Mouse (Mus musculus): ENCODE results near the gene Fbxo47. TPM values are rescaled to one million over a fixed set of nuclear protein-coding genes. Genes with fewer than 3 reads are reported as not detected.

The Fbxo47 gene
- total and polyA plus RNA-seq, 3 experiments, result 0.73 to 1.2 TPM; not detected in 1

- peaks cover 11 to 19% of the 10 kb centered on the region in 2 experiments for H3K4me1 ChIP-seq (ENCODE audit: control insufficient read depth in 1 of 2, insufficient read depth in 2 of 2, low read length in 2 of 2)
- H3K27me3 ChIP-seq (ENCODE audit: control insufficient read depth in 1 of 2, insufficient read depth in 2 of 2, low read length in 2 of 2), result no peaks in the 10 kb centered on the region
- no peak for DNase-seq (ENCODE audit: low read depth, low spot score)
- no peak overlapping the region for H3K9ac ChIP-seq (ENCODE audit: control insufficient read depth, low read depth, low read length, poor library complexity, severe bottlenecking)
- H3K4me3 ChIP-seq (ENCODE audit: control insufficient read depth in 1 of 2, insufficient read depth in 1 of 2, low read depth in 2 of 2, low read length in 2 of 2), result no peak overlapping the region
- no peaks in the 10 kb centered on the region for H3K9me3 ChIP-seq (replicated peaks; ENCODE audit: insufficient read depth, low read length)
- no peaks in the 10 kb centered on the region for H3K79me2 ChIP-seq (ENCODE audit: control insufficient read depth, insufficient read depth, low read length, poor library complexity)
- no peak for TF ChIP-seq ELF1 (IDR thresholded peaks at IDR 0.05; ENCODE audit: low read depth, low read length)
- TF ChIP-seq MYB (IDR thresholded peaks at IDR 0.05; ENCODE audit: low read depth, low read length), result no peak
- TF ChIP-seq MYC (IDR thresholded peaks at IDR 0.05; ENCODE audit: low read depth, low read length), result no peak
- no peak for TF ChIP-seq SIN3A (IDR thresholded peaks at IDR 0.05; ENCODE audit: low read length)
- TF ChIP-seq NRF1 (IDR thresholded peaks at IDR 0.05; ENCODE audit: insufficient read depth, low read depth, low read length, poor library complexity, severe bottlenecking), result no peak
- peaks cover 1 to 4% of the 10 kb centered on the region in 2 experiments for H3K36me3 ChIP-seq (ENCODE audit: control insufficient read depth in 1 of 2, insufficient read depth in 2 of 2, low read length in 2 of 2)
- H3K27ac ChIP-seq (ENCODE audit: control insufficient read depth, low read depth, low read length), result no peak overlapping the region
Observed at GRCm38 (mm10) chr11:97829365-97829764, 54.6 kb downstream of the Fbxo47 start.

GRCm38 (mm10) chr11:97827654-97828053 is 56.3 kb downstream of the Fbxo47 start:
- TF ChIP-seq TCF12 (IDR thresholded peaks at IDR 0.05; ENCODE audit: low read depth, low read length) (no peak), MYB (IDR thresholded peaks at IDR 0.05; ENCODE audit: low read depth, low read length) (no peak), MXI1 (IDR thresholded peaks at IDR 0.05; ENCODE audit: low read depth, low read length) (no peak), ZNF384 (IDR thresholded peaks at IDR 0.05; ENCODE audit: low read depth, low read length) (no peak), CTCF (IDR thresholded peaks at IDR 0.05 in 2 of 3, conservative IDR thresholded peaks at IDR 0.05 in 1 of 3; ENCODE audit: control insufficient read depth in 1 of 3, insufficient read depth in 1 of 3, low read depth in 2 of 3, low read length in 3 of 3, poor library complexity in 1 of 3, severe bottlenecking in 1 of 3) (no peak), JUND (IDR thresholded peaks at IDR 0.05; ENCODE audit: low read depth, low read length) (no peak), NRF1 (IDR thresholded peaks at IDR 0.05; ENCODE audit: insufficient read depth, low read depth, low read length, poor library complexity, severe bottlenecking) (no peak), USF2 (IDR thresholded peaks at IDR 0.05; ENCODE audit: borderline replicate concordance in 1 of 2, insufficient read depth in 1 of 2, low read depth in 1 of 2, low read length in 2 of 2) (no peak), ZMIZ1 (IDR thresholded peaks at IDR 0.05; ENCODE audit: low read depth, low read length) (no peak), USF1 (IDR thresholded peaks at IDR 0.05; ENCODE audit: low read depth, low read length) (no peak)
- H3K27ac ChIP-seq (ENCODE audit: control insufficient read depth, low read depth, low read length), result no peak overlapping the region
- H3K4me1 ChIP-seq (ENCODE audit: control insufficient read depth in 1 of 2, insufficient read depth in 2 of 2, low read length in 2 of 2), result peaks cover 11 to 19% of the 10 kb centered on the region in 2 experiments
- no peak overlapping the region for H3K9ac ChIP-seq (ENCODE audit: control insufficient read depth, low read depth, low read length, poor library complexity, severe bottlenecking)
- no peaks in the 10 kb centered on the region for H3K9me3 ChIP-seq (replicated peaks; ENCODE audit: insufficient read depth, low read length)
- DNase-seq (ENCODE audit: low read depth, low spot score), result no peak
- peaks cover 1 to 4% of the 10 kb centered on the region in 2 experiments for H3K36me3 ChIP-seq (ENCODE audit: control insufficient read depth in 1 of 2, insufficient read depth in 2 of 2, low read length in 2 of 2)
- no peaks in the 10 kb centered on the region for H3K27me3 ChIP-seq (ENCODE audit: control insufficient read depth in 1 of 2, insufficient read depth in 2 of 2, low read length in 2 of 2)
- no peaks in the 10 kb centered on the region for H3K79me2 ChIP-seq (ENCODE audit: control insufficient read depth, insufficient read depth, low read length, poor library complexity)
- no peak overlapping the region for H3K4me3 ChIP-seq (ENCODE audit: control insufficient read depth in 1 of 2, insufficient read depth in 1 of 2, low read depth in 2 of 2, low read length in 2 of 2)

- no peak for TF ChIP-seq NRF1 (IDR thresholded peaks at IDR 0.05; ENCODE audit: insufficient read depth, low read depth, low read length, poor library complexity, severe bottlenecking)
- TF ChIP-seq RCOR1 (IDR thresholded peaks at IDR 0.05; ENCODE audit: low read depth, low read length), result 0 out of 2 replicates have a peak, but pooled peaks have one; percentile 18
- TF ChIP-seq MAZ (IDR thresholded peaks at IDR 0.05; ENCODE audit: low read depth, low read length), result 0 out of 2 replicates have a peak, but pooled peaks have one; percentile 2
- H3K27me3 ChIP-seq (ENCODE audit: control insufficient read depth in 1 of 2, insufficient read depth in 2 of 2, low read length in 2 of 2), result no peaks in the 10 kb centered on the region
- peak overlapping the region; percentile 49 for H3K9ac ChIP-seq (ENCODE audit: control insufficient read depth, low read depth, low read length, poor library complexity, severe bottlenecking)
- H3K4me1 ChIP-seq (ENCODE audit: control insufficient read depth in 1 of 2, insufficient read depth in 2 of 2, low read length in 2 of 2), result peaks cover 11 to 19% of the 10 kb centered on the region in 2 experiments
- peaks cover 1 to 4% of the 10 kb centered on the region in 2 experiments for H3K36me3 ChIP-seq (ENCODE audit: control insufficient read depth in 1 of 2, insufficient read depth in 2 of 2, low read length in 2 of 2)
- peak; percentile 67 for DNase-seq (ENCODE audit: low read depth, low spot score)
- no peaks in the 10 kb centered on the region for H3K9me3 ChIP-seq (replicated peaks; ENCODE audit: insufficient read depth, low read length)
- peak overlapping the region in 1 of 2 experiments; percentile 22; a peak in 2 of 4 replicates for H3K4me3 ChIP-seq (ENCODE audit: control insufficient read depth in 1 of 2, insufficient read depth in 1 of 2, low read depth in 2 of 2, low read length in 2 of 2)
- H3K79me2 ChIP-seq (ENCODE audit: control insufficient read depth, insufficient read depth, low read length, poor library complexity), result no peaks in the 10 kb centered on the region
- peak overlapping the region; percentile 65 for H3K27ac ChIP-seq (ENCODE audit: control insufficient read depth, low read depth, low read length)
Observed at GRCm38 (mm10) chr11:97826414-97826813, 57.5 kb downstream of the Fbxo47 start.

Data from MEL (cell line).